Mouse (Mus musculus) embryonic facial prominence, embryonic 14.5 days (tissue): ENCODE measurements at regions not wholly inside any gene's neighbourhood (a gene's known extent, or its start where the extent isn't known, plus 50 kb on each side); places are given as distances from the start of the nearest gene placed in this dataset.

Source experiments
- ATAC-seq: fragments of 200-750 bp; cut with Nextera tagmentation; 2 replicates; pipeline ENCODE4 v1.8.0; 2017; ENCODE audit warnings: low read depth, moderate number of reproducible peaks, moderate TSS enrichment
- DNase-seq: peaks from one replicate; pipeline ENCODE4 v3.0.0-alpha.2; 2015; ENCODE audit warnings: low spot score
- H3K27ac ChIP-seq: fragments of 300-500 bp; sonication (generic); replicated peaks from 2 replicates; pipeline ENCODE4 v1.5.1; 2014; ENCODE audit warnings: low read depth, mild to moderate bottlenecking, low read length, moderate library complexity
- H3K27me3 ChIP-seq: fragments of 300-500 bp; sonication (generic); replicated peaks from 2 replicates; pipeline ENCODE4 v1.6.1; 2014; ENCODE audit warnings: low read length; ENCODE audit not compliant: control insufficient read depth, insufficient read depth
- H3K36me3 ChIP-seq: fragments of 300-500 bp; sonication (generic); 2 replicates; pipeline ENCODE4 v1.6.1; 2014; ENCODE audit warnings: low read length, mixed read lengths; ENCODE audit not compliant: control insufficient read depth, insufficient read depth
- H3K4me1 ChIP-seq: fragments of 300-500 bp; sonication (generic); 2 replicates; pipeline ENCODE4 v1.6.1; 2014; ENCODE audit warnings: antibody characterized with exemption, low read length; ENCODE audit not compliant: control insufficient read depth, insufficient read depth
- H3K4me2 ChIP-seq: fragments of 300-500 bp; sonication (generic); 2 replicates; pipeline ENCODE4 v1.6.1; 2014; ENCODE audit warnings: low read depth, mild to moderate bottlenecking, low read length, moderate library complexity, mixed read lengths
- H3K4me3 ChIP-seq: fragments of 300-500 bp; sonication (generic); 2 replicates; pipeline ENCODE4 v1.5.1; 2014; ENCODE audit warnings: low read depth, mild to moderate bottlenecking, low read length
- H3K9ac ChIP-seq: fragments of 300-500 bp; sonication (generic); 2 replicates; pipeline ENCODE4 v1.6.1; 2014; ENCODE audit warnings: low read depth, mild to moderate bottlenecking, low read length, moderate library complexity, mixed read lengths
- H3K9me3 ChIP-seq: fragments of 300-500 bp; sonication (generic); 2 replicates; pipeline ENCODE4 v1.6.1; 2016; ENCODE audit warnings: low read length; ENCODE audit not compliant: control insufficient read depth
- WGBS: fragments of 180-500 bp; shearing (Covaris S2); extraction: QIAGEN DNeasy Blood & Tissue Kit; methylation state at CpG from one replicate; pipeline ENCODE4 v1.1.7; 2014; 5-methylcytosine and 5-hydroxymethylcytosine counted together

- H3K36me3 ChIP-seq, result no peaks in the 10 kb centered on the region
- 80% methylated on average over 8 of the region's 8 CpGs for WGBS
- no peak overlapping the region for H3K9ac ChIP-seq
- H3K4me2 ChIP-seq, result no peak overlapping the region
- no peak overlapping the region for H3K27ac ChIP-seq
- no peaks in the 10 kb centered on the region for H3K9me3 ChIP-seq
- DNase-seq (no peak), ATAC-seq (no peak)
- H3K27me3 ChIP-seq, result no peaks in the 10 kb centered on the region
- H3K4me1 ChIP-seq, result no peaks in the 10 kb centered on the region
- H3K4me3 ChIP-seq, result no peak overlapping the region
These were observed 201.5 kb downstream of the Vrk1 start for GRCm38 (mm10) chr12:106211488-106211887.

- H3K4me2 ChIP-seq, result no peak overlapping the region
- H3K9ac ChIP-seq, result no peak overlapping the region
- no peaks in the 10 kb centered on the region for H3K27me3 ChIP-seq
- no peaks in the 10 kb centered on the region for H3K36me3 ChIP-seq
- no peak overlapping the region for H3K27ac ChIP-seq
- no peaks in the 10 kb centered on the region for H3K4me1 ChIP-seq
- ATAC-seq (no peak), DNase-seq (peak; percentile 27)
- H3K4me3 ChIP-seq, result no peak overlapping the region
- 71% methylated on average over 5 of the region's 5 CpGs for WGBS
- no peaks in the 10 kb centered on the region for H3K9me3 ChIP-seq
These were observed 202.4 kb downstream of the Vrk1 start for GRCm38 (mm10) chr12:106212397-106212796.

- ATAC-seq (no peak), DNase-seq (no peak)
- H3K27me3 ChIP-seq, result no peaks in the 10 kb centered on the region
- H3K4me1 ChIP-seq, result no peaks in the 10 kb centered on the region
- H3K27ac ChIP-seq, result no peak overlapping the region
- no peak overlapping the region for H3K9ac ChIP-seq
- 27% methylated on average over 3 of the region's 3 CpGs for WGBS
- no peak overlapping the region for H3K4me3 ChIP-seq
- no peak overlapping the region for H3K4me2 ChIP-seq
- no peaks in the 10 kb centered on the region for H3K36me3 ChIP-seq
- no peaks in the 10 kb centered on the region for H3K9me3 ChIP-seq
These were observed 210.0 kb downstream of the Vrk1 start for GRCm38 (mm10) chr12:106220071-106220470.

GRCm38 (mm10) chr12:106226276-106226675 is 216.2 kb downstream of the Vrk1 start:
- Histone ChIP-seq H3K36me3 (no peaks in the 10 kb centered on the region), H3K9ac (no peak overlapping the region), H3K4me3 (no peak overlapping the region), H3K9me3 (no peaks in the 10 kb centered on the region), H3K27me3 (no peaks in the 10 kb centered on the region), H3K4me1 (peaks cover 5% of the 10 kb centered on the region; the same call in 1 of the 2 replicates), H3K27ac (no peak overlapping the region), H3K4me2 (peak overlapping the region; percentile 49)
- 19% methylated on average over 6 of the region's 7 CpGs for WGBS
- DNase-seq (no peak), ATAC-seq (no peak)

GRCm38 (mm10) chr12:106226776-106227562 is 216.9 kb downstream of the Vrk1 start:
- Histone ChIP-seq H3K27me3 (0 out of 2 replicates have a peak, but pooled peaks cover 3% of the 10 kb centered on the region), H3K9ac (no peak overlapping the region), H3K4me1 (peaks cover 5% of the 10 kb centered on the region; the same call in 1 of the 2 replicates), H3K4me2 (peak overlapping the region; percentile 49), H3K4me3 (peak overlapping the region; percentile 19), H3K36me3 (no peaks in the 10 kb centered on the region), H3K9me3 (no peaks in the 10 kb centered on the region), H3K27ac (no peak overlapping the region)
- DNase-seq (peak; percentile 75), ATAC-seq (0 out of 2 replicates have a peak, but pooled peaks have one; percentile 39)
- 10% methylated on average over 24 of the region's 25 CpGs for WGBS

- Histone ChIP-seq H3K9me3 (no peaks in the 10 kb centered on the region), H3K27me3 (0 out of 2 replicates have a peak, but pooled peaks cover 3% of the 10 kb centered on the region), H3K9ac (no peak overlapping the region), H3K4me1 (peaks cover 5% of the 10 kb centered on the region; the same call in 1 of the 2 replicates), H3K4me2 (peak overlapping the region; percentile 49), H3K36me3 (no peaks in the 10 kb centered on the region), H3K27ac (no peak overlapping the region), H3K4me3 (peak overlapping the region; percentile 19; the same call in 1 of the 2 replicates)
- ATAC-seq, result no peak
- 32% methylated on average over 8 of the region's 8 CpGs for WGBS
- DNase-seq, result no peak
These were observed 217.5 kb downstream of the Vrk1 start for GRCm38 (mm10) chr12:106227563-106227840.

- Histone ChIP-seq H3K27me3 (peaks cover 2% of the 10 kb centered on the region; the same call in 1 of the 2 replicates), H3K9ac (no peak overlapping the region), H3K4me1 (no peaks in the 10 kb centered on the region), H3K4me2 (no peak overlapping the region), H3K9me3 (no peaks in the 10 kb centered on the region), H3K36me3 (no peaks in the 10 kb centered on the region), H3K27ac (no peak overlapping the region), H3K4me3 (no peak overlapping the region)
- WGBS, result 71% methylated on average over 10 of the region's 10 CpGs
- DNase-seq (no peak), ATAC-seq (no peak)
These were observed 235.3 kb downstream of the Vrk1 start for GRCm38 (mm10) chr12:106245178-106245840.

GRCm38 (mm10) chr12:106273591-106273990 is 263.6 kb downstream of the Vrk1 start:
- Histone ChIP-seq H3K27me3 (no peaks in the 10 kb centered on the region), H3K27ac (no peak overlapping the region), H3K4me1 (no peaks in the 10 kb centered on the region), H3K9me3 (no peaks in the 10 kb centered on the region), H3K9ac (no peak overlapping the region), H3K36me3 (no peaks in the 10 kb centered on the region), H3K4me2 (no peak overlapping the region), H3K4me3 (no peak overlapping the region)
- WGBS, result 70% methylated on average over 7 of the region's 7 CpGs
- ATAC-seq, result no peak
- DNase-seq, result no peak
